Mouse (Mus musculus) layer of hippocampus, postnatal 14 days (tissue): ENCODE measurements around the gene Spata31d1d. TPM values are rescaled to one million over a fixed set of nuclear protein-coding genes. Genes with fewer than 3 reads are reported as not detected.
"Not testable (repeated sequence)": the region's sequence is repeated elsewhere in the genome, so short reads cannot be mapped to it uniquely, and the experiment has no call there.

ENCODE experiments used
- DNase-seq, 2 experiments: peaks; one replicate each; pipeline ENCODE4 v3.0.0; 2021 to 2022; ENCODE audit warnings: low spot score in 2 of 2, mixed read lengths in 1 of 2
- total RNA-seq, 2 experiments: library from RNA; stranded (reverse); gene quantifications; 2 replicates each; pipeline ENCODE4 v1.2.3; 2021

Spata31d1d gene
- total RNA-seq, 2 experiments from 2014 or later, result not detected

GRCm38 (mm10) chr13:59733936-59734335, 2.4 kb upstream of the Spata31d1d start:
- no peak for DNase-seq

DNA sequence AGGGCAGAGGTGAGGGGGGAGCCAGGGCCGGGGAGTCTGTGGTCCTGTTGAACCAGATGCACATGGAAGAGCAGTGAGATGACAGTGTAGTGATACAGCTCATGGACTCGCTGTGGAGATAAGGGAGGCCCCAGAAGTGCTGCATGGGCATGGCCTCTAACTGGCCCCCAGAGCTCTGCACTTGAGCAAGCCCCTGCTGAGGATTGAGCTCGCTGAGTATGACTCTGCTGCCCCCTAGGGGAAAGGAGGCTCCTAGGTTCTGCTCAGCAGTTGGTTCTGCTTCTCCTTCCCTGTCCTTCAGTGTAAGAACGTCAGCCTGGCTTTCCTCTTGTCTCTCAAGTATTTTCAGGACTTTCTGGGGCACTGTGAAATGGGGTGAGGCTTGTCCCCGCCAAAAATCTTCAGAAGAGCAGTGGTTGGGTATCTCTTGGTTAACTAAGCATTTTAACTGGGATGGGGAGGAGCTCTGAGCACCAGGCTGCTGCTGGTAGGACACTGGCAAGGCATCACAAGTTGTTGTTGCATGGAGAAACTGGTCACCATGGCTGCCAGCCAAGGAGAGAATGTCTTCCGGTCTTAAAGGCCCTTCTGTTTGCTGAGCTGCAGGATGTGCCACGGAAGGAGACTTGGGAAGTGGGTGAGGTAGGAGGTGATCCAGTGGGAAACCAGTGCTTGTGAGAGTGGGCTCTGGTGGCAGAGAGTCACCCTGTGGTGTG, 3.0 kb downstream of the Spata31d1d start:
- peak; percentile 88 to 92 for DNase-seq

GRCm38 (mm10) chr13:59726139-59726867, 5.2 kb downstream of the Spata31d1d start:
- no peak for DNase-seq

DNA sequence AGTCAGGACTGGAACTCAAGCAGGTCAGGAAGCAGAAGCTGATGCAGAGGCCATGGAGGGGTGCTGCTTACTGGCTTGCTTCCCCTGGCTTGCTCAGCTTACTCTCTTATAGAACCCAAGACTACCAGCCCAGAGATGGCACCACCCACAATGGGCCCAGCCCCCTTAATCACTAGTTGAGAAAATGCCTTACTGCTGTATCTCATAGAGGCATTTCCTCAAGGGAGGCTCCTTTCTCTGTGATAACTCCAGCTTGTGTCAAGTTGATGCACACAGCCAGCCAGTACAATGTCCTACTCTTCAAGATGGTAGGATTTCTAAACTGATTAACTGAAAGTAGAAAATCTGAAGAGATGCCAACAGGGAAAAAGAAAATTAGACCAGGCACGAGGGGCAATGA, 9.5 kb downstream of the Spata31d1d start:
- DNase-seq, result not testable (repeated sequence)

GRCm38 (mm10) chr13:59719475-59719874, 12.1 kb downstream of the Spata31d1d start:
- no peak for DNase-seq

DNA sequence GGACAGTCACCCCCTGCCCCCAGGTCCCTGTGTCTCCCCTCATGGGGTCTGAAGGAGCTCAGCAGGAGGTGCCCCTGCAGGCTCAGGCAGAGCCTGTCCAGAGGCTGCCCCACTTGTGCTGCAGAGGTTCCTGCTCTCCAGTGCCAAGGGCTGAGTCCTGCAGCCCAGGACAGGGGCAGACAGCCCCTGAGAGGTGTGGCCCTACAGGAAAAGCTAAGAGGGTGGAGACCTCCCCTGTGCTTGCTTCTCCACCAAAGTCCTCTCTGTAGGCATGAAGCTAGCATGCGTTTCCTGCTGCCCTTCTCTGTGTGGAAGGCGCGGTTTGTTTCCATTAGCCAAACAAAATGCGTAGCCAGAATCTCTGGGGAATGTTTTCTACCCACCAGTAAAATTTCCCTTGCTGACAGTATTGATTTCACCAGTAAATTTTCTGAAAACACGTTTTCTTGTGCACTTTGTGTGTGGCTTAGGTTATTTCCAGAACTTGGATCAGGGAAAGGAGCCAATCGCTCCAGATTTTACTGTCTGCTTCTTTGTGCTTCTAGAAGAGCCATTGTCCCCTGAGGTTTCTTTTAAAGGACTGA, 12.6 kb downstream of the Spata31d1d start:
- not testable (repeated sequence) for DNase-seq

- DNase-seq, result no peak
Measured at GRCm38 (mm10) chr13:59713710-59714109, 17.8 kb downstream of the Spata31d1d start.

- not testable (repeated sequence) for DNase-seq
Measured at GRCm38 (mm10) chr13:59711984-59712383, 19.6 kb downstream of the Spata31d1d start, which contains the start of gene Spata31d1b. TSS of gene Spata31d1b (plus strand) at chr13:59712284.

- no peak for DNase-seq
Measured at GRCm38 (mm10) chr13:59710230-59710629, 21.3 kb downstream of the Spata31d1d start, which contains the start of gene Spata31d1a. TSS of gene Spata31d1a (minus strand) at chr13:59710330.

GRCm38 (mm10) chr13:59704562-59704961, 27.0 kb downstream of the Spata31d1d start:
- peak; percentile 26 to 28 for DNase-seq

GRCm38 (mm10) chr13:59703514-59703913, 28.0 kb downstream of the Spata31d1d start:
- no peak for DNase-seq

GRCm38 (mm10) chr13:59700137-59700536, 31.4 kb downstream of the Spata31d1d start:
- DNase-seq, result not testable (repeated sequence)

- DNase-seq, result no peak
Measured at GRCm38 (mm10) chr13:59699131-59699530, 32.4 kb downstream of the Spata31d1d start.

- no peak for DNase-seq
Measured at GRCm38 (mm10) chr13:59695781-59696180, 35.8 kb downstream of the Spata31d1d start.

GRCm38 (mm10) chr13:59694008-59694407, 37.5 kb downstream of the Spata31d1d start, which contains the start of gene 4921517D22Rik:
TSS of gene 4921517D22Rik (minus strand) at chr13:59694108.
- DNase-seq, result no peak

DNA sequence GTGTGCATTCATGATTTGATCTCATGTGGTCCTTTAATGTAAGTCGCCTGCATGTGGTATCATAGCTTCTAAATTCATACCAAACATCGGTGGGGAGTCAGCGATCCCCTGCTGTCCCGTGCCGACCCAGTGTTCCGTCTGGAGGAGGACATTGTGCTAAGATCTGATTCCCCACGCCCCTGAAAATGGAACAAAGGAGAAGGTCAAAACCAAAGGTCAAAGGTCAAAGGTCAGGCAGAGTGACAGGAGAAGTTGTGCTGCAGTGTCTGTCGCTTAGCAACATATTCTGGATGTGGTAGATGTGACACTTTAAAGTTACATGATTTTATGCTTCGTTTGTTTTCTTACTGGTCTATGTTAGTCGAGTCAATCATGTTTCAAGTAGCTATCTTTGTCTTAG, 40.1 kb downstream of the Spata31d1d start:
- DNase-seq, result no peak

GRCm38 (mm10) chr13:59690576-59690975, 41.0 kb downstream of the Spata31d1d start:
- no peak for DNase-seq

DNA sequence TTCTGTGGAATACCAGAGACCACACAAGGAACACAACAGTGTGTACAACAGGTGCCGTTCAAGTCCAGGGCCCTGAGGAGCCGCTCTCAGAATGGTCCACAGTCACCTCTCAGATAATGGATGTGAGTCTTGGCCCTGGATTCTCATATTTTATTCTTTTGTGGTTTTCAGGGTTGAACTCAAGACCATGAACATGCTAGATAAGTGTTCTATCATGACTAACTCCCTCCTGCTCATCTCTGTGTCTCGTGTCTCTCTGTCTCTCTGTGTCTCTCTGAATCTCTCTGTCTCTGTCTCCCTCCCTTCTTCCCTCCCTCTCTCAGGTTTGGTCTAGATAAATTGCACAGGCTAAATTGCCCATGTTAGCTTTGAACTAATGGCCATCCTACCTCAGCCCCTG, 41.7 kb downstream of the Spata31d1d start:
- DNase-seq, result no peak

GRCm38 (mm10) chr13:59689313-59689712, 42.2 kb downstream of the Spata31d1d start:
- no peak for DNase-seq

DNA sequence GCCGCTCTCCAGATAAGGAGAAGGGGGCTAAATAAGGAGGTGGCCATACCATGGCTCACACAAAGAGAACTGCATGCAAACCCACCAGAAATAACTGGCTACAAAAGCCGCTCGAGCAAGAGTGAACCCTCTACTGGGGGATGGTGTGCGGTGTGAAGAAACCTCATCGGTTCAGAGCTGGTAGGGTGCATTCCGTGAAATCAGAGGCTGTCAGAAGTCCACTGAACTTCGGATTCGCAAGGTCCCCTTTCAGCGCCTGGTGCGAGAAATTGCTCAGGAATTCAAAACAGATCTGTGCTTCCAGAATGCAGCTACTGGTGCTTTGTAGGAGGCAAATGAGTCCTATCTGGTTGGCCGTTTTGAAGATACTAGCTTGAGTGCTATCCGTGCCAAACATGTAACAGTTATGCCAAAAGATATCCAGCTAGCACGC, 43.2 kb downstream of the Spata31d1d start:
- no peak for DNase-seq

DNA sequence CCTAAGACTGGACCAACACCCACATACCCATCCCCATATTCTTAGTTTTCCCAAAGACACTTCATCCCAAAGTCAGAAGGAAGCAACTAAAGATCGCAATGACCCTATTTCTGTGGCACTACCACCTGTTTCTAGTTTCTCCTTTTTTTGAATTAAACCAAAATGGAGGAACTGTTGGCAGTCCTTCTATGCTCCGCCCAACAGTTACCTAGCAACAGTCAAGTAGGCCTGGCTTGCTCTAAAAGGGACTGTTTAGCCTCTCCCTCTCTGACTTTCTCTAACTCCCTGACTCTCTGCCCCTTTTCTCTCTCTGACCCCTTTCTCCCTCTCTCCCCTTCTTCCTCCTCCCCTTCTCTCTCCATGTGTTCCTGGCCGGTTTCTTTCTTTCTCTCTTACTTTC, 46.3 kb downstream of the Spata31d1d start:
- DNase-seq, result no peak

DNA sequence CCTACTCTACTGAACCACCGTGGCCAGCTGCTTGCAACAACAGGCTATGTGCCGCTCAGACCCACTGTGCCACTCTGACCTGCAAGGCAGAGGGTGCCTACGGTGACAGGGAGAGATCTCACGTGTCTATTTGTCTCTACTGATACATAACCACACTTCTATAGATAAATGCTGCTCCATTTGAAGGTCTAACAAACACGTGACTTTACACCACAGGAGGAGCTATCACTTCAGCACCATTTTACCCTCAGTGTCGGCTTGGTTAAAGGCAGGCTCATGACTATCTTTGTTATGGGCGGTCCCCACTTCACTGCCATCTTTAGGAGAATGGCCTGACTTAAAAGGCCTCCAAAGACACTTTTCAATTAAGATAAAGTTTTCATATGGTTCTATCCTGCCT, 48.9 kb downstream of the Spata31d1d start:
- no peak for DNase-seq
